Mouse (Mus musculus): ENCODE results near the gene Opa3. TPM values are rescaled to one million over a fixed set of nuclear protein-coding genes. Genes with fewer than 3 reads are reported as not detected.

Opa3 gene
- polyA plus RNA-seq, 1 experiment from 2014 or later: 40.6 TPM

GRCm38 (mm10) chr7:19305413-19305735 lies 77.2 kb downstream of the Opa3 start:
- Histone ChIP-seq H3K36me3 (no peaks in the 10 kb centered on the region), H3K9me3 (no peaks in the 10 kb centered on the region), H3K27me3 (peaks cover 53% of the 10 kb centered on the region), H3K9ac (replicated peaks) (no peak overlapping the region), H3K4me1 (peaks cover 54% of the 10 kb centered on the region), H3K27ac (replicated peaks) (no peak overlapping the region), H3K4me3 (no peak overlapping the region), H3K4me2 (replicated peaks) (no peak overlapping the region)
- WGBS: 8% methylated on average over 6 of the region's 6 CpGs
- ATAC-seq (replicated peaks): no peak

MicroRNAs encoded within 50 kb of the gene (microRNA counts, 519-probe panel; counts per million panel counts)
- microRNA mmu-miR-330: 2,072 counts per million, percentile 29 among the panel's probes with 10 or more counts

Small RNA genes within 50 kb of the gene (microRNA-seq; reads per million reads assigned to microRNA genes)
- 463 reads per million, percentile 72 among the genes with 10 or more reads in this experiment for gene Mir330

Other genes starting within 250 kb of the Opa3 start
- 0.60 and 1.2 TPM in 2 replicates for gene Nanos2, start 240.9 kb upstream of the Opa3 start, polyA plus RNA-seq (2015; fragmentation: Nextera tagmentation; extraction: Ambion mirVana)
- gene Mypop, start 237.1 kb upstream of the Opa3 start, polyA plus RNA-seq (2015; fragmentation: Nextera tagmentation; extraction: Ambion mirVana): 4.4 and 5.5 TPM in 2 replicates
- 35.4 and 36.7 TPM in 2 replicates for gene Irf2bp1, start 224.3 kb upstream of the Opa3 start, polyA plus RNA-seq (2015; fragmentation: Nextera tagmentation; extraction: Ambion mirVana)
- 0.18 TPM in 1 of 2 replicates, not detected in the other for gene Foxa3, start 204.8 kb upstream of the Opa3 start, polyA plus RNA-seq (2015; fragmentation: Nextera tagmentation; extraction: Ambion mirVana)
- 34.8 and 35.4 TPM in 2 replicates for gene Sympk, start 204.0 kb upstream of the Opa3 start, polyA plus RNA-seq (2015; fragmentation: Nextera tagmentation; extraction: Ambion mirVana)
- not detected in 2 replicates for gene Rsph6a, start 173.6 kb upstream of the Opa3 start, polyA plus RNA-seq (2015; fragmentation: Nextera tagmentation; extraction: Ambion mirVana)
- 32.0 and 35.1 TPM in 2 replicates for gene Dmwd, start 152.1 kb upstream of the Opa3 start, polyA plus RNA-seq (2015; fragmentation: Nextera tagmentation; extraction: Ambion mirVana)
- gene Dmpk, start 144.5 kb upstream of the Opa3 start, polyA plus RNA-seq (2015; fragmentation: Nextera tagmentation; extraction: Ambion mirVana): 8.8 and 11.2 TPM in 2 replicates
- 2.3 and 2.4 TPM in 2 replicates for gene Six5, start 133.7 kb upstream of the Opa3 start, polyA plus RNA-seq (2015; fragmentation: Nextera tagmentation; extraction: Ambion mirVana)
- 3.6 and 3.8 TPM in 2 replicates for gene Gm4969, start 110.0 kb upstream of the Opa3 start, polyA plus RNA-seq (2015; fragmentation: Nextera tagmentation; extraction: Ambion mirVana)
- gene Fbxo46, start 108.5 kb upstream of the Opa3 start, polyA plus RNA-seq (2015; fragmentation: Nextera tagmentation; extraction: Ambion mirVana): 23.4 and 25.4 TPM in 2 replicates
- 18.7 and 19.4 TPM in 2 replicates for gene Qpctl, start 79.0 kb upstream of the Opa3 start, polyA plus RNA-seq (2015; fragmentation: Nextera tagmentation; extraction: Ambion mirVana)
- gene Snrpd2, start 78.6 kb upstream of the Opa3 start, polyA plus RNA-seq (2015; fragmentation: Nextera tagmentation; extraction: Ambion mirVana): 135 and 143 TPM in 2 replicates
- gene Gipr, start 62.2 kb upstream of the Opa3 start, polyA plus RNA-seq (2015; fragmentation: Nextera tagmentation; extraction: Ambion mirVana): 18.1 and 20.0 TPM in 2 replicates
- 8.2 and 12.5 TPM in 2 replicates for gene Eml2, start 51.9 kb upstream of the Opa3 start, polyA plus RNA-seq (2015; fragmentation: Nextera tagmentation; extraction: Ambion mirVana)
- gene Gpr4, start 15.8 kb upstream of the Opa3 start, polyA plus RNA-seq (2015; fragmentation: Nextera tagmentation; extraction: Ambion mirVana): 2.2 and 2.4 TPM in 2 replicates
- gene Vasp, start 43.5 kb downstream of the Opa3 start, polyA plus RNA-seq (2015; fragmentation: Nextera tagmentation; extraction: Ambion mirVana): 37.6 and 39.5 TPM in 2 replicates
- 0.19 and 0.31 TPM in 2 replicates for gene Ppm1n, start 51.7 kb downstream of the Opa3 start, polyA plus RNA-seq (2015; fragmentation: Nextera tagmentation; extraction: Ambion mirVana)
- gene Rtn2, start 54.3 kb downstream of the Opa3 start, polyA plus RNA-seq (2015; fragmentation: Nextera tagmentation; extraction: Ambion mirVana): 123 and 127 TPM in 2 replicates
- 0.11 TPM in 2 replicates for gene Fosb, start 81.7 kb downstream of the Opa3 start, polyA plus RNA-seq (2015; fragmentation: Nextera tagmentation; extraction: Ambion mirVana)
- gene Ercc1, start 116.4 kb downstream of the Opa3 start, polyA plus RNA-seq (2015; fragmentation: Nextera tagmentation; extraction: Ambion mirVana): 94.6 and 95.4 TPM in 2 replicates
- gene Cd3eap, start 131.1 kb downstream of the Opa3 start, polyA plus RNA-seq (2015; fragmentation: Nextera tagmentation; extraction: Ambion mirVana): 23.9 and 24.0 TPM in 2 replicates
- gene Ppp1r13l, start 131.4 kb downstream of the Opa3 start, polyA plus RNA-seq (2015; fragmentation: Nextera tagmentation; extraction: Ambion mirVana): 2.6 and 2.7 TPM in 2 replicates
- 22.8 and 24.2 TPM in 2 replicates for gene Ercc2, start 153.7 kb downstream of the Opa3 start, polyA plus RNA-seq (2015; fragmentation: Nextera tagmentation; extraction: Ambion mirVana)
- 2.2 and 2.3 TPM in 2 replicates for gene Klc3, start 175.8 kb downstream of the Opa3 start, polyA plus RNA-seq (2015; fragmentation: Nextera tagmentation; extraction: Ambion mirVana)
- gene Ckm, start 176.4 kb downstream of the Opa3 start, polyA plus RNA-seq (2015; fragmentation: Nextera tagmentation; extraction: Ambion mirVana): 0.19 and 0.31 TPM in 2 replicates
- gene Mark4, start 230.5 kb downstream of the Opa3 start, polyA plus RNA-seq (2015; fragmentation: Nextera tagmentation; extraction: Ambion mirVana): 18.3 and 18.8 TPM in 2 replicates
- 0.17 and 0.29 TPM in 2 replicates for gene Exoc3l2, start 235.0 kb downstream of the Opa3 start, polyA plus RNA-seq (2015; fragmentation: Nextera tagmentation; extraction: Ambion mirVana)

Data from forebrain, embryonic 15.5 days (tissue).